Mouse (Mus musculus): ENCODE data around the gene Trmo. TPM values are rescaled to one million over a fixed set of nuclear protein-coding genes. Genes with fewer than 3 reads are reported as not detected.

Gene Trmo
- polyA plus RNA-seq, 1 experiment from 2014 or later: 7.8 TPM

- Histone ChIP-seq H3K9me3 (replicated peaks) (no peaks in the 10 kb centered on the region), H3K4me3 (no peak overlapping the region), H3K4me1 (replicated peaks) (peaks cover 14% of the 10 kb centered on the region), H3K27me3 (peaks cover 70% of the 10 kb centered on the region), H3K36me3 (no peaks in the 10 kb centered on the region), H3K9ac (no peak overlapping the region), H3K4me2 (no peak overlapping the region), H3K27ac (no peak overlapping the region)
- ATAC-seq (replicated peaks; ENCODE audit: insufficient number of reproducible peaks, insufficient read depth, low FRiP score, low read depth): no peak
- WGBS: 16% methylated on average over 1 of the region's 1 CpGs
These were observed 53.4 kb downstream of the Trmo start for GRCm38 (mm10) chr4:46335846-46336245.

GRCm38 (mm10) chr4:46328906-46329305 lies 60.3 kb downstream of the Trmo start:
- H3K9me3 ChIP-seq (replicated peaks): no peaks in the 10 kb centered on the region
- no peak overlapping the region for H3K9ac ChIP-seq
- no peak overlapping the region for H3K27ac ChIP-seq
- H3K36me3 ChIP-seq: no peaks in the 10 kb centered on the region
- WGBS: 52% methylated on average over 3 of the region's 3 CpGs
- no peak for ATAC-seq (replicated peaks; ENCODE audit: insufficient number of reproducible peaks, insufficient read depth, low FRiP score, low read depth)
- H3K27me3 ChIP-seq: peaks cover 25% of the 10 kb centered on the region; the same call in 1 of the 2 replicates
- H3K4me3 ChIP-seq: no peak overlapping the region
- no peaks in the 10 kb centered on the region for H3K4me1 ChIP-seq (replicated peaks)
- no peak overlapping the region for H3K4me2 ChIP-seq

Other genes starting within 250 kb of the Trmo start
- 13.9 and 15.5 TPM in 2 replicates for gene Xpa, start 193.1 kb downstream of the Trmo start, polyA plus RNA-seq (2015; fragmentation: Nextera tagmentation; extraction: Ambion mirVana)
- gene Foxe1, start 45.8 kb downstream of the Trmo start, polyA plus RNA-seq (2015; fragmentation: Nextera tagmentation; extraction: Ambion mirVana): not detected in 2 replicates
- 1.1 and 3.5 TPM in 2 replicates for gene Hemgn, start 24.1 kb upstream of the Trmo start, polyA plus RNA-seq (2015; fragmentation: Nextera tagmentation; extraction: Ambion mirVana)
- gene Anp32b, start 61.5 kb upstream of the Trmo start, polyA plus RNA-seq (2015; fragmentation: Nextera tagmentation; extraction: Ambion mirVana): 140 and 162 TPM in 2 replicates
- 48.0 and 63.1 TPM in 2 replicates for gene Nans, start 99.8 kb upstream of the Trmo start, polyA plus RNA-seq (2015; fragmentation: Nextera tagmentation; extraction: Ambion mirVana)
- gene Trim14, start 146.7 kb upstream of the Trmo start, polyA plus RNA-seq (2015; fragmentation: Nextera tagmentation; extraction: Ambion mirVana): 1.7 and 3.7 TPM in 2 replicates
- 0.87 and 6.5 TPM in 2 replicates for gene Coro2a, start 212.8 kb upstream of the Trmo start, polyA plus RNA-seq (2015; fragmentation: Nextera tagmentation; extraction: Ambion mirVana)